Mouse (Mus musculus): ENCODE measurements around the gene Gm28434. TPM values are rescaled to one million over a fixed set of nuclear protein-coding genes. Genes with fewer than 3 reads are reported as not detected.

Gene Gm28434
- not detected in 2 replicates for total RNA-seq (2023)

DNA sequence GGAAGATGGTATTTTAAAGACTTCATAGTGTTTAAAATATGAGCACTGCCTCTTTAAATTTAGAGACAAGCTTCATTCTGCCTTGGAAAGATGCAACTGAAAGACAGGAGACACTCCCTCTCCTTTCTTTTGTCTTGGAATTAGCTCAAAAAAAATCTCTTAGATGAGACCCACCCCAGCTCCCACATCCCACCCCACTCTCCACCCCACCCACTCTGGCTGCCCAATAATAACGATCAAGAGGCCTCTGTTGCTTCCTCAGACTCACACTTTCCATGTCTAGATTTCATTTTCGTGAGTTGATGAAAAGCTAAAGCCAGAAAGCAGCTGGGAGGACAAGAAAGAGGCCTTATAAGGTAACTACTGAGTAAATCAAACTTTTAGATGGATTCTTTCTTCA is at the start of gene Gm28434, which contains the start of gene 2310003L06Rik:
Gm28434 (plus strand) TSS at position 317 of the 400 bp plus-strand sequence.
2310003L06Rik (plus strand) TSS at position 259 of the 400 bp plus-strand sequence.

DNA sequence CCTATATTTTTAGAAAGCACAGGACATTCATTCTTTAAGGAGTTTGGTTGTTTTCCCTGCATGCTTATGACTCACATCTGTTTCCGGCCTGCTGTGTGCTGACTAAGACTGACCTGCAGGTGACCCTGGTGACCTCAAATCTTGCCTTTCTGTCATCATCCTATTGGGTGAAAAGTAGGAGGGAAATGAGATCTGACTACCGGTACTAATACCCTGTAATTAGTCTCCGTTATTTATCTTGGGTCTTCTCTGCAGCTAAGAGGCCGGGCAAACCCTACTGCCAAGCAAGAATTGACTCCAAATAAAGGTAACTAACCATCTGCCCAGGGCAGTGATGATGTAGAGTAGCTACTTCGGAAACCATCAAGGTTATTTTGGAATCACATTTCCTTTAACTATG is 43.9 kb upstream of the Gm28434 start, which contains the start of gene Csn3:
Csn3 (plus strand) TSS at position 208 of the 400 bp plus-strand sequence.

DNA sequence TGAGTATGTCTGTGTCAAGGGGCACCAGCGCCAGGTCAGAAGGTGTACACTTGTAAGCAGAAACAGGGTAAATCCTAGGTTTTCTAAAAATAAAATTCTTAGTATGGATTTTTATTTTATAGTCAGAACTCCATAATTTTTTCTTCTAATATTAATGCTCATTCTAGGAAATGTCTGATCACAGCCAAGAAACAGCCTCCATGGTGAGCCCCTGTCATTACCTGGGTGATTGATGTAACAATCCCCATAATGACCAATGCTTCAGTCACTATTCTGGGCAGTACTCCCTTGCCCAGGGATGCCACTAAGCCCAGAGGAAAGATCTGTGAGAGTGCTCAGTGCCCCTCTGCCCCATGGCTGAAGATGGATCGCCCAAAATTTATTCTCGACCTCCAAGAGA is 9.8 kb downstream of the Gm28434 start, which contains the start of gene Cabs1:
Cabs1 (plus strand) TSS at position 301 of the 400 bp plus-strand sequence.

DNA sequence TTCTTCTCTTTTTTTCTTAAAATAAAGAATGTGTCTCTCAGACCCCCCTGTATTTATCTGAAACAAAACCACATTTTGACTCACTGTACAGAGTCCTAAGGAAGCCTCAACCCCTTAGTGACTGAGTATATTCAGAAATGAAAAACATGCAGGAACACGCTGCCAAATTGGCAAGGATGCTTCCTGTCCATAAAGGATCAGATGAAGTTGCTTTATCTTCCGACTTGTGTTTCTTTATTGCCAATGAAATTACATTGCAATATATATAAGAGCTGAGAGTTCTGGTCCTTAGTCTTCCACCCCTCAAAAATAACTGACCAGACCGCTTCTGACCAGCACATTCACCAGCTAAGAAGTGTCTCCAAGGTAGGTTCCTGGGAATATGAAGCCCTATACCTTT is 32.9 kb downstream of the Gm28434 start, which contains the start of gene Smr3a:
Smr3a (plus strand) TSS at position 301 of the 400 bp plus-strand sequence.

Other genes starting within 250 kb of the Gm28434 start
- not detected in 2 replicates for gene Csn1s2a, start 194.9 kb upstream of the Gm28434 start, total RNA-seq (2023)
- not detected in 2 replicates for gene Csn1s2b, start 161.4 kb upstream of the Gm28434 start, total RNA-seq (2023)
- gene Prr27, start 143.8 kb upstream of the Gm28434 start, total RNA-seq (2023), result not detected in 2 replicates
- not detected in 2 replicates for gene Odam, start 84.5 kb upstream of the Gm28434 start, total RNA-seq (2023)
- not detected in 2 replicates for gene Csn3, start 43.9 kb upstream of the Gm28434 start, total RNA-seq (2023)
- gene 2310003L06Rik, start 58 bp upstream of the Gm28434 start, total RNA-seq (2023), result not detected in 2 replicates
- not detected in 2 replicates for gene Cabs1, start 9.9 kb downstream of the Gm28434 start, total RNA-seq (2023)
- gene Smr3a, start 33.0 kb downstream of the Gm28434 start, total RNA-seq (2023), result not detected in 2 replicates
- not detected in 2 replicates for gene Smr2, start 117.0 kb downstream of the Gm28434 start, total RNA-seq (2023)
- not detected in 2 replicates for gene Gm11116, start 142.0 kb downstream of the Gm28434 start, total RNA-seq (2023)
- gene Gm11115, start 184.6 kb downstream of the Gm28434 start, total RNA-seq (2023), result not detected in 2 replicates